Mouse (Mus musculus): Measurements from ENCODE around the gene Ctf1. TPM values are rescaled to one million over a fixed set of nuclear protein-coding genes. Genes with fewer than 3 reads are reported as not detected.
"Not testable (repeated sequence)": the region's sequence is repeated elsewhere in the genome, so short reads cannot be mapped to it uniquely, and the experiment has no call there.

Ctf1 gene
- total RNA-seq, 2 experiments from 2014 or later: 2.4 TPM

GRCm38 (mm10) chr7:127691221-127691989 lies 21.1 kb upstream of the Ctf1 start:
- peak; percentile 23 to 37 for DNase-seq (ENCODE audit: extremely low spot score in 1 of 2, low spot score in 1 of 2)

- no peak for DNase-seq (ENCODE audit: extremely low spot score in 1 of 2, low spot score in 1 of 2)
Measured at GRCm38 (mm10) chr7:127693290-127693689, 19.2 kb upstream of the Ctf1 start.

GRCm38 (mm10) chr7:127693730-127694129 lies 18.8 kb upstream of the Ctf1 start:
- not testable (repeated sequence) for DNase-seq (ENCODE audit: extremely low spot score in 1 of 2, low spot score in 1 of 2)

- DNase-seq (ENCODE audit: extremely low spot score in 1 of 2, low spot score in 1 of 2): no peak
Measured at GRCm38 (mm10) chr7:127698986-127699385, 13.6 kb upstream of the Ctf1 start.

- DNase-seq (ENCODE audit: extremely low spot score in 1 of 2, low spot score in 1 of 2): no peak
Measured at GRCm38 (mm10) chr7:127700712-127701331, 11.7 kb upstream of the Ctf1 start.

GRCm38 (mm10) chr7:127703561-127704178 lies 8.9 kb upstream of the Ctf1 start:
- DNase-seq (ENCODE audit: extremely low spot score in 1 of 2, low spot score in 1 of 2): no peak

- no peak for DNase-seq (ENCODE audit: extremely low spot score in 1 of 2, low spot score in 1 of 2)
Measured at GRCm38 (mm10) chr7:127704598-127704997, 7.9 kb upstream of the Ctf1 start.

GRCm38 (mm10) chr7:127705706-127706105 lies 6.8 kb upstream of the Ctf1 start:
- no peak for DNase-seq (ENCODE audit: extremely low spot score in 1 of 2, low spot score in 1 of 2)

GRCm38 (mm10) chr7:127707045-127707956 lies 5.2 kb upstream of the Ctf1 start:
- DNase-seq (ENCODE audit: extremely low spot score in 1 of 2, low spot score in 1 of 2): no peak

- no peak for DNase-seq (ENCODE audit: extremely low spot score in 1 of 2, low spot score in 1 of 2)
Measured at GRCm38 (mm10) chr7:127707957-127708206, 4.7 kb upstream of the Ctf1 start.

GRCm38 (mm10) chr7:127708207-127709078 lies 4.1 kb upstream of the Ctf1 start, which contains the start of gene Bcl7c:
TSS of gene Bcl7c (minus strand) at chr7:127708933.
- DNase-seq (ENCODE audit: extremely low spot score in 1 of 2, low spot score in 1 of 2): peak; percentile 65 to 66

- DNase-seq (ENCODE audit: extremely low spot score in 1 of 2, low spot score in 1 of 2): no peak
Measured at GRCm38 (mm10) chr7:127709261-127709979, 3.1 kb upstream of the Ctf1 start.

- no peak for DNase-seq (ENCODE audit: extremely low spot score in 1 of 2, low spot score in 1 of 2)
Measured at GRCm38 (mm10) chr7:127711031-127711430, 1.5 kb upstream of the Ctf1 start.

GRCm38 (mm10) chr7:127711456-127711855 lies 1.1 kb upstream of the Ctf1 start:
- no peak for DNase-seq (ENCODE audit: extremely low spot score in 1 of 2, low spot score in 1 of 2)

- DNase-seq (ENCODE audit: extremely low spot score in 1 of 2, low spot score in 1 of 2): no peak
Measured at GRCm38 (mm10) chr7:127714816-127715215, 2.3 kb downstream of the Ctf1 start.

GRCm38 (mm10) chr7:127716992-127717391 lies 4.5 kb downstream of the Ctf1 start:
- peak; percentile 59 to 62 for DNase-seq (ENCODE audit: extremely low spot score in 1 of 2, low spot score in 1 of 2)

GRCm38 (mm10) chr7:127718339-127718738 lies 5.8 kb downstream of the Ctf1 start:
- no peak for DNase-seq (ENCODE audit: extremely low spot score in 1 of 2, low spot score in 1 of 2)

GRCm38 (mm10) chr7:127719258-127719657 lies 6.7 kb downstream of the Ctf1 start:
- DNase-seq (ENCODE audit: extremely low spot score in 1 of 2, low spot score in 1 of 2): no peak

GRCm38 (mm10) chr7:127725490-127725889 lies 13.0 kb downstream of the Ctf1 start:
- DNase-seq (ENCODE audit: extremely low spot score in 1 of 2, low spot score in 1 of 2): no peak

Measured in layer of hippocampus, postnatal 25 days (tissue).